Mouse (Mus musculus): ENCODE results near the gene Ap4b1. TPM values are rescaled to one million over a fixed set of nuclear protein-coding genes. Genes with fewer than 3 reads are reported as not detected.

The Ap4b1 gene
- total RNA-seq, 2 experiments from 2014 or later = 56.9 to 103 TPM

DNA sequence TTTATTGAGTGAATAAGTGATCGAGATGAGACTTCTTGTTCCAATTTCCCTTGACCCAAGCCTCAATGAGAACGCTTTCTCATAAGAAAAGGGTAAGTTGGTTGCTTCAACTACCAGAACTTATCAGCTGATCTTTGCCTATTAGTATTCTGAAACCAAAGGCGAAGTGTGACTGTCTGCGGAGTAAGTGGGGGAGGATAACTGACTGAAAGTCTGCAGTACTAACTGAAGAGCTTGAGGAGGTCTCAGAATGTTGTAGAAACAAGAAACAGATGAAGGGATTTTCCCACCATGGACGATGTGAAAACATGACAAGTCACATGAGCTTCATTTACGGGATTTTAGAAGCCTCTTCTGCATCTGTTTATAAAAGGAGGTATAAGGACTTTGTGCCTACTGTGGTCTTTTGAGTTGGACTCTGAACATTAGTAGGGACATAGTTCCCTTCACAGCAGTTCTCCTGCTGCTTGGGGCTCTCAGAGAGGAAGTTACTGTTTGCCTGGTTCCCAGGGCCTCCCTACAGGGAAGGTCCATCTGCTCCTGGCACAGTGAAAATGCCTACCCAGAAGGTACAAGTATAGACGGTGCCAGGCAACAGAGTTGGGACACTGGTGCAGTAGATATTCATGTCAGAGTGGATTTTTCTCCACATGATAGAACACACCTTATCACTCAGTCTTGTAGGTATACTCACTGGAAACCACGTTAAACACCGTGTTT is 41.5 kb downstream of the Ap4b1 start:
- no peak for ATAC-seq (replicated peaks; ENCODE audit: low FRiP score, poor library complexity, severe bottlenecking)

DNA sequence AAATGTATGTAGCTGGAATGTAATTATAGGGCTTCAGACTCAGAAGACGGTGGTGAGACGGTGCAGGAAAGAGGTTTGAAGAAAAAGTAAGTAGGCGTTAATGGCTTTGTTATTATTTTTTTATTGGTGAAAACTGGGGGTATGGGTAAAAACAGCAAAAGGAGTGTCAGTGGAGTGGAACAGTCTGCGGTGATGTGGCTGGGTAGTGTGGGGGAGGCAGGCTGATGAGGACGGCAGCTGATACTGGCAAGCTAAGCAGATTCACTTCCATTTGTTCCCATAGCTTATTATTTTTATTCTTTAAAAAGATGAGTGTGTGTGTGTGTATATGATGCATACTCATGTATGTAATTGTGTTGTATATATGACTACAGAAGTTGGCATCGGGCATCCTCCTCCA is 42.2 kb downstream of the Ap4b1 start:
- no peak for ATAC-seq (replicated peaks; ENCODE audit: low FRiP score, poor library complexity, severe bottlenecking)

GRCm38 (mm10) chr3:103851882-103852281 is 42.6 kb downstream of the Ap4b1 start:
- no peak for ATAC-seq (replicated peaks; ENCODE audit: low FRiP score, poor library complexity, severe bottlenecking)

- ATAC-seq (replicated peaks; ENCODE audit: low FRiP score, poor library complexity, severe bottlenecking) = peak; percentile 52
These were observed 43.4 kb downstream of the Ap4b1 start for GRCm38 (mm10) chr3:103852565-103853299.

GRCm38 (mm10) chr3:103853804-103854203 is 44.5 kb downstream of the Ap4b1 start:
- no peak for ATAC-seq (replicated peaks; ENCODE audit: low FRiP score, poor library complexity, severe bottlenecking)

DNA sequence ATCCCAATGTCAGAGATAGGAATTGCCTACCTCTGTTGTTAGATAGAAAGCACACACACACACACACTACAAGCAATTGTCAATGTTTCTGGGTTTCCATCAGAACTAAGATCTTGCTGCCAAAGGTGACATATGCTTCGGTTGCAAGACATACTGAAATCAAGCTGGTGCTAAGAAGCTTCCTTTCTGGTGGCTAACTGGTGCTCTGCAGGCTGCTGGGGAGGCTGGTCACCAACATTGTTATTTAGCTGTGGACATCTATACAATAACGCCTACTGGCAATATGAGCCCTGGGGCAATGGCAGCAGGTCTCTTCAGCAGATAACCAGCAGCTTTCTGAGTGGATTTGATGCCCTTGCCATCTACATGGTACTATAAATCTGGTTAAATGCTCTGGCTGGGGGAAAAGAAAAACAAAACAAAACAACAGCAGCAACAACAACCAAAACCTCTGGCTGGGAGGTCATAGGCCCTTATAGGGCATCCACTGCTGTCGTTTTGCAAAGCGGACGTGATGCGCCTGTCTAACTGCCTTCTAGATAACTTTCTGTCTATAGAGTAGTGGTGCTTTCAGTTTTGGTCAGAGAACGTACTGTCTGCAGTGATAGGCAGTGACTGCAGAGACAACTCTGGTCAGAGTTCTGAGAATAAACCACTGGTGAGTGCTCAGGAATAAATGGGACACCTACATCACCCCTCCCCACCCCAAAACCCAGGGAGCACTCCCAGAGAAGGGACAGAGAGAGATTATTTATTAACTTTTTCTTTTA is 47.9 kb downstream of the Ap4b1 start:
- no peak for ATAC-seq (replicated peaks; ENCODE audit: low FRiP score, poor library complexity, severe bottlenecking)

DNA sequence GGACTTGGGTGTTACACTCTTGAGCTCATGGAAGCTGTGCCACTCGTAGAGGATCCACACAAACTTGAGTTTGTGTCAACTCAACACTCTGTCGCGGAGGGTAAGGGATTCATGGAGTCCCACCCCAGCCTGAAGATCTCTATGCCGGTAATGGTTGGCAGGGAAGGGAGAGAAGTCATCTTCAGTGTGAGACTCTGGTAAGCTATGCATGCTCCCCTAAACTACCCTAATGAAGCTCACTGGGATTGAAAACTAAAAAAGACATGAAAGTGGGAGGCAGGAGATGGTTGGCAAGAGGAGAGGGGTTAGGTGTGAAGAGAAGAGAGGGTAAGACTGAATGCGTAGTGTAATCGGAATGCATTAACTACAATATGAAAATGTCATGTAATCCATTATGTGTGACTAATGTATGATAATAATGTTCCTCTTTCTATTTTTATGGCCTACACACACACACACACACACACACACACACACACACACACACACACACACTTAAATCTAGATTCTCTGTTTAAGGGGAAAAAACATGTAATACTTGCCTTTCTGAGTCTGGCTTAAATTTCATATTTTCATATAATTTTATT is 48.8 kb downstream of the Ap4b1 start:
- no peak for ATAC-seq (replicated peaks; ENCODE audit: low FRiP score, poor library complexity, severe bottlenecking)

DNA sequence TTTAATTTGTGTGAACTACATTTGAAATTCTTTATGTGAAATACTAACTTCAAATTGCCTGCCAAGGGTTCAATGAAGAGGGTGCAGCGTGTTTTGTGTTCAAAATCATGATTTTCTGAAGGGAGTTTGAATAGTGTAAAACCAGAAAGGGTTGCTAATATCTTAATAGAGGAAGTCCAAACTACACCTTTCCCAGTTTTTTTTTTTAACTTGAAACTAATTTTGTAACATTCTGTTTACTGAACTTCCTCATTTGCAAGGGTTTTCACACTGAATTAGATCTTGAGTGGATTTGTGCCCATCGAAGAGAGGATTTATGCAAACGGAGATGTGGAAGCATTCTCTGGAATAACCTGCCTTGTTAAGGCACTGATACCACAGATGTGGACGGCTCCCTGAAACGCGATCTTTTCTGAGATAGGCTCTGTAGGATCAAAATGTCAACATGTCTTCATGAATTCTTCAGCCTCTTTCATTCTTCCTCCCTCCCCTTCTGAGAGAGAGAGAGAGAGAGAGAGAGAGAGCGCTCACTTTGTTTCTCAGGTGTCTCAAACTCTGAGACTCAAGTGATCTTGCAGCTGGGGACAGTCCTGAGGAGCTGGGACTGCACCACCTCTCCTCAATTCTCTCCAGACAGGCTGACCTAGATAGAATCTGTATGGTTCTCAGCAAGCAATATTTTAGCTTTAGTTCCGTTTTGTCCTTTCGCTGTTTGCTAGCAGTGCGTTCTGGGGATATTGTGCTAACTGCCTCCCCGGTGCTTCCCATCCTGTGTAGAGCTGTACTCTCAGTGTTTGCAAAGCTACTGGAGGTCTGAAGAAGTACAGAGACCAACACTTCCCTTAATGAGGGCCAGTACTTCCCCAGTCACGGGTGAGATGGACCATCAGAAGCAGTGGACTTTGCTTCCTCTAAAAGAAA is 49.8 kb downstream of the Ap4b1 start, which contains the start of gene Ptpn22:
Ptpn22 (plus strand) TSS at position 915 of the 921 bp plus-strand sequence.
- peak; percentile 41; the same call in 1 of the 2 replicates for ATAC-seq (replicated peaks; ENCODE audit: low FRiP score, poor library complexity, severe bottlenecking)

DNA sequence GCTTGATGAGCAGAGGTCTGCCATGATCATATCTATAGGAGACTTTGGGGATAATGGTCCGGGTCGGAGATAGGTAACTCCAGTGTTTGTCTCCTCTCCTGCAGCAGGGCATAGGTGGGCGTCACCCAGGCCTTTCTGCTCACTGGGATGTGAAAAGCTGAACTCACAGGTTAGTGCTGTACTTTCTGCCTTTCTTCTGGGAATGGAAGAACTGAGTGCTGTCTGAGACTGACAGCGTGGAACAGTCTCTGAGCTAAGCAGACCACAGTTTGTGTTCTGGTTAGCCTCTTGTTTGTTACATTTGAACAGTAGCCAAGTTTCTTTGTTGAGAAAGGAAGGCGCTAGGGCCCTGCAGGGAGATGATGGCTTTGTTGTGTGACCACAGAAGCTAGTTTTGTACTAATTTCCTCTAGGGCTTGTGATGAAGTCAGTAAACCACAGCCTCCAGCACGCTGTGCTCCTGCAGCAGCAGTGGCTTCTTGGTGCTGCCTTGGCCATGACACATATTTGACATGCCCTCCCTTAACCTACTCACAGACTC is 50.6 kb downstream of the Ap4b1 start:
- ATAC-seq (replicated peaks; ENCODE audit: low FRiP score, poor library complexity, severe bottlenecking) = peak; percentile 63

- ATAC-seq (replicated peaks; ENCODE audit: low FRiP score, poor library complexity, severe bottlenecking) = no peak
These were observed 53.5 kb downstream of the Ap4b1 start for GRCm38 (mm10) chr3:103862721-103863220.

GRCm38 (mm10) chr3:103864200-103864599 is 54.9 kb downstream of the Ap4b1 start:
- ATAC-seq (replicated peaks; ENCODE audit: low FRiP score, poor library complexity, severe bottlenecking) = no peak

- no peak for ATAC-seq (replicated peaks; ENCODE audit: low FRiP score, poor library complexity, severe bottlenecking)
These were observed 58.2 kb downstream of the Ap4b1 start for GRCm38 (mm10) chr3:103867424-103867971.

GRCm38 (mm10) chr3:103868008-103868407 is 58.7 kb downstream of the Ap4b1 start:
- ATAC-seq (replicated peaks; ENCODE audit: low FRiP score, poor library complexity, severe bottlenecking) = no peak

Other genes with a start within 250 kb of the Ap4b1 start
- not detected in 2 replicates for gene Syt6, start 234.3 kb upstream of the Ap4b1 start, total RNA-seq (2015; ENCODE audit: low replicate concordance)
- gene Syt6, start 234.3 kb upstream of the Ap4b1 start, total RNA-seq (2017; ENCODE audit: low replicate concordance) = 0.94 and 3.6 TPM in 2 replicates
- 1.5 and 4.2 TPM in 2 replicates for gene Atg4a-ps, start 163.5 kb upstream of the Ap4b1 start, total RNA-seq (2015; ENCODE audit: low replicate concordance)
- 6.0 and 12.7 TPM in 2 replicates for gene Atg4a-ps, start 163.5 kb upstream of the Ap4b1 start, total RNA-seq (2017; ENCODE audit: low replicate concordance)
- gene Olfml3, start 71.5 kb upstream of the Ap4b1 start, total RNA-seq (2015; ENCODE audit: low replicate concordance) = 1.9 and 4.0 TPM in 2 replicates
- 1.8 and 2.2 TPM in 2 replicates for gene Olfml3, start 71.5 kb upstream of the Ap4b1 start, total RNA-seq (2017; ENCODE audit: low replicate concordance)
- gene Gm10964, start 70.2 kb upstream of the Ap4b1 start, total RNA-seq (2015; ENCODE audit: low replicate concordance) = not detected in 2 replicates
- gene Gm10964, start 70.2 kb upstream of the Ap4b1 start, total RNA-seq (2017; ENCODE audit: low replicate concordance) = not detected in 2 replicates
- 491 and 663 TPM in 2 replicates for gene Hipk1, start 18.0 kb upstream of the Ap4b1 start, total RNA-seq (2015; ENCODE audit: low replicate concordance)
- gene Hipk1, start 18.0 kb upstream of the Ap4b1 start, total RNA-seq (2017; ENCODE audit: low replicate concordance) = 744 and 752 TPM in 2 replicates
- 22.5 and 24.5 TPM in 2 replicates for gene Dclre1b, start 76 bp upstream of the Ap4b1 start, total RNA-seq (2015; ENCODE audit: low replicate concordance)
- gene Dclre1b, start 76 bp upstream of the Ap4b1 start, total RNA-seq (2017; ENCODE audit: low replicate concordance) = 14.1 and 19.1 TPM in 2 replicates
- gene Gm43064, start 53 bp downstream of the Ap4b1 start, total RNA-seq (2015; ENCODE audit: low replicate concordance) = 11.5 and 30.2 TPM in 2 replicates
- 4.9 and 28.2 TPM in 2 replicates for gene Gm43064, start 53 bp downstream of the Ap4b1 start, total RNA-seq (2017; ENCODE audit: low replicate concordance)
- 26.8 and 28.8 TPM in 2 replicates for gene Bcl2l15, start 23.1 kb downstream of the Ap4b1 start, total RNA-seq (2015; ENCODE audit: low replicate concordance)
- 38.9 and 50.0 TPM in 2 replicates for gene Bcl2l15, start 23.1 kb downstream of the Ap4b1 start, total RNA-seq (2017; ENCODE audit: low replicate concordance)
- gene Ptpn22, start 50.3 kb downstream of the Ap4b1 start, total RNA-seq (2015; ENCODE audit: low replicate concordance) = 53.4 and 60.0 TPM in 2 replicates
- gene Ptpn22, start 50.3 kb downstream of the Ap4b1 start, total RNA-seq (2017; ENCODE audit: low replicate concordance) = 10.7 and 19.7 TPM in 2 replicates
- 10.9 and 16.3 TPM in 2 replicates for gene Rsbn1, start 104.6 kb downstream of the Ap4b1 start, total RNA-seq (2015; ENCODE audit: low replicate concordance)
- 13.8 and 15.0 TPM in 2 replicates for gene Rsbn1, start 104.6 kb downstream of the Ap4b1 start, total RNA-seq (2017; ENCODE audit: low replicate concordance)
- gene Phtf1, start 158.6 kb downstream of the Ap4b1 start, total RNA-seq (2015; ENCODE audit: low replicate concordance) = 2.7 and 3.7 TPM in 2 replicates
- 5.6 and 21.0 TPM in 2 replicates for gene Phtf1, start 158.6 kb downstream of the Ap4b1 start, total RNA-seq (2017; ENCODE audit: low replicate concordance)